Mouse (Mus musculus) liver, embryonic 15.5 days (tissue): ENCODE results near the gene Olfr412. TPM values are rescaled to one million over a fixed set of nuclear protein-coding genes. Genes with fewer than 3 reads are reported as not detected.

Source experiments
- ATAC-seq: fragments of 200-750 bp; cut with Nextera tagmentation; 2 replicates; pipeline ENCODE4 v1.8.0; 2017; ENCODE audit warnings: moderate number of reproducible peaks, mild to moderate bottlenecking, moderate library complexity; ENCODE audit not compliant: insufficient read depth
- H3K27ac ChIP-seq: fragments of 300-500 bp; sonication (generic); replicated peaks from 2 replicates; pipeline ENCODE4 v1.5.1; 2015; ENCODE audit warnings: mild to moderate bottlenecking, inconsistent platforms
- H3K27me3 ChIP-seq: fragments of 300-500 bp; sonication (generic); 2 replicates; pipeline ENCODE4 v1.6.1; 2015; ENCODE audit warnings: mild to moderate bottlenecking, inconsistent platforms
- H3K36me3 ChIP-seq: fragments of 300-500 bp; sonication (generic); replicated peaks from 2 replicates; pipeline ENCODE4 v1.6.1; 2015; ENCODE audit warnings: moderate library complexity, mild to moderate bottlenecking, inconsistent platforms
- H3K4me1 ChIP-seq: fragments of 300-500 bp; sonication (generic); replicated peaks from 2 replicates; pipeline ENCODE4 v1.6.1; 2015; ENCODE audit warnings: inconsistent platforms
- H3K4me2 ChIP-seq: fragments of 300-500 bp; sonication (generic); 2 replicates; pipeline ENCODE4 v1.6.1; 2015; ENCODE audit warnings: moderate library complexity, mild to moderate bottlenecking, inconsistent platforms
- H3K4me3 ChIP-seq: fragments of 300-500 bp; sonication (generic); replicated peaks from 2 replicates; pipeline ENCODE4 v1.5.1; 2015; ENCODE audit warnings: mild to moderate bottlenecking, inconsistent platforms
- H3K9ac ChIP-seq: fragments of 300-500 bp; sonication (generic); 2 replicates; pipeline ENCODE4 v1.6.1; 2015; ENCODE audit warnings: moderate library complexity, mild to moderate bottlenecking, inconsistent platforms
- H3K9me3 ChIP-seq: fragments of 300-500 bp; sonication (generic); replicated peaks from 2 replicates; pipeline ENCODE4 v1.6.1; 2016; ENCODE audit warnings: inconsistent platforms
- WGBS: fragments of 180-500 bp; shearing (Covaris S2); methylation state at CpG from one replicate; pipeline ENCODE4 v1.1.7; 2015; ENCODE audit warnings: mixed read lengths; ENCODE audit not compliant: insufficient replicate concordance; 5-methylcytosine and 5-hydroxymethylcytosine counted together
- polyA plus RNA-seq: library from polyadenylated mRNA; unstranded; fragments of >200 nt; fragmentation: Nextera tagmentation; extraction: Ambion mirVana; gene quantifications from 2 replicates; pipeline ENCODE4 v1.2.1, GENCODE M21; 2015

The Olfr412 gene
- polyA plus RNA-seq, 1 experiment from 2014 or later: not detected

GRCm38 (mm10) chr11:74414112-74414511 lies 52.2 kb downstream of the Olfr412 start:
- H3K9ac ChIP-seq: no peak overlapping the region
- no peak overlapping the region for H3K4me2 ChIP-seq
- WGBS: 48% methylated on average over 9 of the region's 9 CpGs
- no peak overlapping the region for H3K27ac ChIP-seq
- H3K9me3 ChIP-seq: no peaks in the 10 kb centered on the region
- no peak overlapping the region for H3K4me3 ChIP-seq
- no peaks in the 10 kb centered on the region for H3K4me1 ChIP-seq
- no peaks in the 10 kb centered on the region for H3K27me3 ChIP-seq
- no peaks in the 10 kb centered on the region for H3K36me3 ChIP-seq
- ATAC-seq: no peak

DNA sequence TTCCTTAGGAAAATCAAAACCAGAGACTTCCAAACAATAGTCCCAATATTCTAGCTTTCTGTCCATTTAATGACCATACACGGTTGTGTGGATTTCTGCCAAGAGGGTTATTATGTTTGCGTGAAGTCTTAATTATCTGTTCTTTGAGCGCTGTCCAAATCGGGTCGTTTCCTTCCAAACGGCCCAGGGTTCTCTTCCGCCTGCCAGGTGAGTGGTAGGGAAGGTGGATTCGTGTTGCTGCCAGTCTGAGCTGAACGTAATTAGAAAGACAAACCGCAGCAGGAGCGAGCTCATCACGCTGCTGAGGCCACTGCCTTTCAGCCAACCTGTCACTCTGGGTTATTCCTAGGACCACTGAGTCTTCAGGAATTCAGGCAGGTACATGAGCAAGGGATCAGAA lies 53.9 kb downstream of the Olfr412 start:
- no peak overlapping the region for H3K27ac ChIP-seq
- no peak for ATAC-seq
- no peak overlapping the region for H3K4me2 ChIP-seq
- no peaks in the 10 kb centered on the region for H3K27me3 ChIP-seq
- no peaks in the 10 kb centered on the region for H3K9me3 ChIP-seq
- H3K9ac ChIP-seq: no peak overlapping the region
- no peaks in the 10 kb centered on the region for H3K36me3 ChIP-seq
- H3K4me3 ChIP-seq: no peak overlapping the region
- 76% methylated on average over 12 of the region's 12 CpGs for WGBS
- H3K4me1 ChIP-seq: no peaks in the 10 kb centered on the region

Other genes with a start within 250 kb of the Olfr412 start
- not detected in 2 replicates for gene Olfr401, start 248.4 kb upstream of the Olfr412 start, polyA plus RNA-seq
- not detected in 2 replicates for gene Olfr402, start 208.5 kb upstream of the Olfr412 start, polyA plus RNA-seq
- gene Olfr403, start 175.8 kb upstream of the Olfr412 start, polyA plus RNA-seq: not detected in 2 replicates
- not detected in 2 replicates for gene Olfr43, start 150.7 kb upstream of the Olfr412 start, polyA plus RNA-seq
- not detected in 2 replicates for gene Olfr406, start 102.3 kb upstream of the Olfr412 start, polyA plus RNA-seq
- not detected in 2 replicates for gene Olfr59, start 78.3 kb upstream of the Olfr412 start, polyA plus RNA-seq
- not detected in 2 replicates for gene Olfr410, start 24.0 kb upstream of the Olfr412 start, polyA plus RNA-seq
- gene Olfr411, start 9.4 kb upstream of the Olfr412 start, polyA plus RNA-seq: not detected in 2 replicates
- gene Rap1gap2, start 248.8 kb downstream of the Olfr412 start, polyA plus RNA-seq: 0.76 and 0.81 TPM in 2 replicates